Mouse (Mus musculus) stomach, embryonic 14.5 days (tissue): ENCODE data around the gene Cops4. TPM values are rescaled to one million over a fixed set of nuclear protein-coding genes. Genes with fewer than 3 reads are reported as not detected.

Source experiments
- ATAC-seq: fragments of 200-750 bp; cut with Nextera tagmentation; 2 replicates; pipeline ENCODE4 v1.8.0; 2017; ENCODE audit warnings: low read depth, moderate TSS enrichment; ENCODE audit not compliant: insufficient number of reproducible peaks, insufficient read depth, low FRiP score
- H3K27ac ChIP-seq: fragments of 300-500 bp; sonication (generic); 2 replicates; pipeline ENCODE4 v1.5.1; 2014; ENCODE audit warnings: mild to moderate bottlenecking, low read length, moderate library complexity, mixed read lengths
- H3K27me3 ChIP-seq: fragments of 300-500 bp; sonication (generic); 2 replicates; pipeline ENCODE4 v1.6.1; 2014; ENCODE audit warnings: low read length, control low read depth, mixed read lengths; ENCODE audit not compliant: control insufficient read depth, insufficient read depth
- H3K36me3 ChIP-seq: fragments of 300-500 bp; sonication (generic); 2 replicates; pipeline ENCODE4 v1.6.1; 2014; ENCODE audit warnings: mild to moderate bottlenecking, control low read depth, low read length, moderate library complexity, mixed read lengths; ENCODE audit not compliant: control insufficient read depth, insufficient read depth
- H3K4me1 ChIP-seq: fragments of 300-500 bp; sonication (generic); 2 replicates; pipeline ENCODE4 v1.6.1; 2014; ENCODE audit warnings: low read length, control low read depth, mixed read lengths; ENCODE audit not compliant: control insufficient read depth, insufficient read depth
- H3K4me2 ChIP-seq: fragments of 300-500 bp; sonication (generic); replicated peaks from 2 replicates; pipeline ENCODE4 v1.6.1; 2014; ENCODE audit warnings: low read depth, low read length, control low read depth
- H3K4me3 ChIP-seq: fragments of 300-500 bp; sonication (generic); 2 replicates; pipeline ENCODE4 v1.5.1; 2014; ENCODE audit warnings: low read depth, low read length, control low read depth
- H3K9ac ChIP-seq: fragments of 300-500 bp; sonication (generic); replicated peaks from 2 replicates; pipeline ENCODE4 v1.6.1; 2014; ENCODE audit warnings: low read depth, mild to moderate bottlenecking, control low read depth, low read length, moderate library complexity, mixed read lengths
- H3K9me3 ChIP-seq: fragments of 300-500 bp; sonication (generic); 2 replicates; pipeline ENCODE4 v1.6.1; 2016; ENCODE audit warnings: low read depth, low read length, control low read depth; ENCODE audit not compliant: control insufficient read depth
- WGBS: fragments of 180-500 bp; shearing (Covaris S2); extraction: QIAGEN DNeasy Blood & Tissue Kit; methylation state at CpG from one replicate; pipeline ENCODE4 v1.1.7; 2014; 5-methylcytosine and 5-hydroxymethylcytosine counted together
- microRNA-seq: library from miRNA; unstranded; fragments of <30 nt; microRNA quantifications from one replicate; pipeline ENCODE4, GENCODE M21; 2016
- polyA plus RNA-seq: library from polyadenylated mRNA; unstranded; fragments of >200 nt; fragmentation: Nextera tagmentation; extraction: Ambion mirVana; gene quantifications from 2 replicates; pipeline ENCODE4 v1.2.1, GENCODE M21; 2014

Cops4 gene
- polyA plus RNA-seq, 1 experiment from 2014 or later, result 187 TPM

GRCm38 (mm10) chr5:100585657-100586056 is 67.5 kb downstream of the Cops4 start:
- Histone ChIP-seq H3K36me3 (no peaks in the 10 kb centered on the region), H3K27ac (no peak overlapping the region), H3K27me3 (no peaks in the 10 kb centered on the region), H3K9ac (no peak overlapping the region), H3K4me2 (no peak overlapping the region), H3K9me3 (no peaks in the 10 kb centered on the region), H3K4me3 (no peak overlapping the region), H3K4me1 (no peaks in the 10 kb centered on the region)
- ATAC-seq, result no peak
- 92% methylated on average over 3 of the region's 3 CpGs for WGBS

- Histone ChIP-seq H3K4me3 (no peak overlapping the region), H3K36me3 (no peaks in the 10 kb centered on the region), H3K9ac (no peak overlapping the region), H3K4me2 (no peak overlapping the region), H3K27me3 (no peaks in the 10 kb centered on the region), H3K27ac (no peak overlapping the region), H3K4me1 (no peaks in the 10 kb centered on the region), H3K9me3 (no peaks in the 10 kb centered on the region)
- no peak for ATAC-seq
- 85% methylated on average over 7 of the region's 7 CpGs for WGBS
Measured at GRCm38 (mm10) chr5:100587136-100587535, 69.0 kb downstream of the Cops4 start.

- no peak overlapping the region for H3K9ac ChIP-seq
- no peaks in the 10 kb centered on the region for H3K36me3 ChIP-seq
- H3K4me3 ChIP-seq, result no peak overlapping the region
- H3K4me2 ChIP-seq, result no peak overlapping the region
- H3K27ac ChIP-seq, result no peak overlapping the region
- no peaks in the 10 kb centered on the region for H3K4me1 ChIP-seq
- no peaks in the 10 kb centered on the region for H3K9me3 ChIP-seq
- H3K27me3 ChIP-seq, result no peaks in the 10 kb centered on the region
- ATAC-seq, result no peak
- 54% methylated on average over 2 of the region's 2 CpGs for WGBS
Measured at GRCm38 (mm10) chr5:100587626-100588025, 69.5 kb downstream of the Cops4 start.

GRCm38 (mm10) chr5:100590505-100590904 is 72.4 kb downstream of the Cops4 start:
- no peaks in the 10 kb centered on the region for H3K4me1 ChIP-seq
- WGBS, result 48% methylated on average over 5 of the region's 5 CpGs
- peak overlapping the region; percentile 13; the same call in 1 of the 2 replicates for H3K27ac ChIP-seq
- H3K27me3 ChIP-seq, result no peaks in the 10 kb centered on the region
- no peaks in the 10 kb centered on the region for H3K36me3 ChIP-seq
- no peak overlapping the region for H3K4me3 ChIP-seq
- H3K9ac ChIP-seq, result no peak overlapping the region
- H3K4me2 ChIP-seq, result no peak overlapping the region
- no peak for ATAC-seq
- H3K9me3 ChIP-seq, result no peaks in the 10 kb centered on the region; the same call in 1 of the 2 replicates

GRCm38 (mm10) chr5:100594803-100595467 is 76.8 kb downstream of the Cops4 start:
- no peak overlapping the region for H3K4me2 ChIP-seq
- peaks cover 4% of the 10 kb centered on the region; the same call in 1 of the 2 replicates for H3K4me1 ChIP-seq
- no peaks in the 10 kb centered on the region; the same call in 1 of the 2 replicates for H3K9me3 ChIP-seq
- H3K36me3 ChIP-seq, result no peaks in the 10 kb centered on the region
- 86% methylated on average over 13 of the region's 13 CpGs for whole genome bisulfite sequencing
- no peak overlapping the region for H3K4me3 ChIP-seq
- no peak overlapping the region for H3K9ac ChIP-seq
- no peaks in the 10 kb centered on the region for H3K27me3 ChIP-seq
- ATAC-seq, result no peak
- no peak overlapping the region for H3K27ac ChIP-seq

- H3K27ac ChIP-seq, result no peak overlapping the region
- H3K9ac ChIP-seq, result no peak overlapping the region
- no peaks in the 10 kb centered on the region for H3K27me3 ChIP-seq
- WGBS, result 73% methylated on average over 6 of the region's 6 CpGs
- no peak for ATAC-seq
- peaks cover 4% of the 10 kb centered on the region; the same call in 1 of the 2 replicates for H3K4me1 ChIP-seq
- H3K4me2 ChIP-seq, result no peak overlapping the region
- no peak overlapping the region for H3K4me3 ChIP-seq
- no peaks in the 10 kb centered on the region for H3K36me3 ChIP-seq
- no peaks in the 10 kb centered on the region; the same call in 1 of the 2 replicates for H3K9me3 ChIP-seq
Measured at GRCm38 (mm10) chr5:100595999-100596398, 77.9 kb downstream of the Cops4 start.

Small RNAs within 50 kb of the gene (microRNA-seq; reads per million reads assigned to microRNA genes)
- not detected for gene Gm23222

Other genes with a start within 250 kb of the Cops4 start
- 183 and 186 TPM in 2 replicates for gene Sec31a, start 102.1 kb upstream of the Cops4 start, polyA plus RNA-seq
- gene Lin54, start 17.7 kb upstream of the Cops4 start, polyA plus RNA-seq, result 15.3 and 16.1 TPM in 2 replicates
- gene Plac8, start 53.9 kb downstream of the Cops4 start, polyA plus RNA-seq, result 148 and 159 TPM in 2 replicates
- 67.9 and 75.2 TPM in 2 replicates for gene Coq2, start 156.8 kb downstream of the Cops4 start, polyA plus RNA-seq
- gene Hpse, start 201.4 kb downstream of the Cops4 start, polyA plus RNA-seq, result 4.9 and 6.5 TPM in 2 replicates